Mouse (Mus musculus): ENCODE data around the gene Sdk2.

- TF ChIP-seq ELF1 (IDR thresholded peaks at IDR 0.05; ENCODE audit: low read depth, low read length), result no peak
- no peak for TF ChIP-seq CHD2 (IDR thresholded peaks at IDR 0.05; ENCODE audit: low read length)
- no peak for TF ChIP-seq MXI1 (IDR thresholded peaks at IDR 0.05; ENCODE audit: low read depth, low read length)
- TF ChIP-seq ZNF384 (IDR thresholded peaks at IDR 0.05; ENCODE audit: low read depth, low read length), result no peak
- TF ChIP-seq MEF2A (IDR thresholded peaks at IDR 0.05; ENCODE audit: borderline replicate concordance, low read depth, low read length), result no peak
- no peak for TF ChIP-seq USF1 (IDR thresholded peaks at IDR 0.05; ENCODE audit: low read depth, low read length)
- no peak for TF ChIP-seq CTCF (conservative IDR thresholded peaks at IDR 0.05 in 1 of 2, IDR thresholded peaks at IDR 0.05 in 1 of 2; ENCODE audit: low read depth in 2 of 2, low read length in 2 of 2)
- TF ChIP-seq MYC (IDR thresholded peaks at IDR 0.05; ENCODE audit: low read depth, low read length), result no peak
- no peak for TF ChIP-seq EP300 (IDR thresholded peaks at IDR 0.05; ENCODE audit: low read length)
- no peak for TF ChIP-seq ZKSCAN1 (IDR thresholded peaks at IDR 0.05; ENCODE audit: borderline replicate concordance, low read depth, low read length)
- TF ChIP-seq TBP (conservative IDR thresholded peaks at IDR 0.05; ENCODE audit: low read depth, low read length), result no peak
- no peak for TF ChIP-seq BHLHE40 (IDR thresholded peaks at IDR 0.05; ENCODE audit: low read depth, low read length)
- TF ChIP-seq PAX5 (IDR thresholded peaks at IDR 0.05; ENCODE audit: low read length), result no peak
Observed at GRCm38 (mm10) chr11:113819001-113819400, 247.8 kb downstream of the Sdk2 start.

All from CH12.LX (cell line).